Comparison of ENCODE assay signal across 8 mouse cellular contexts in the genomic region with DNA sequence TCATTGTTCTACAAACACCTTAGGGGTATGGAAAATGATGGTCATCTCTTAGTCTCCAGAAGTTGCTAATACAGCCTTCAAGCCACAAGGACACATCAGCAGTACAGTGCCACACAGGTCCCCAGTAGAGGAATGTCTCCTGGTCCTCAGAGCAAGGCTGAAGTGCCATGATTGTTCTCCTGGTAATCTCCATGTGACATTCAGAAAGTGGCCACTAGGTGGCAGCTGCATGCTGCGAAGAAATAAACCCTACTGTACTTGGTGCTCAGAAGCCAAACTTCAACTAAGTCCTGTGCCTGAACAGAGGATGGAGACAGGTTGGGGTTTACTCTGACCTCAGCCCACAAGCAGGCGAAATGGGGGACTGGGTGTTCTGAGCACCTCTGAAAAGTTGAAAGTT. TPM values are rescaled to one million over a fixed set of nuclear protein-coding genes. Genes with fewer than 3 reads are reported as not detected.
DNase-seq lines count a peak whose midpoint lies in the region; ATAC-seq and TF ChIP-seq lines count a peak whose summit lies in the region.

No protein-coding gene starts in this region.

- no peak overlapping the region for H3K27ac ChIP-seq in ES-E14 (ENCODE audit: insufficient read depth, low read depth, low read length, poor library complexity, severe bottlenecking)
- H3K27ac ChIP-seq in lung, postnatal 0 days (ENCODE audit: low read length): no peak overlapping the region

- no peak overlapping the region for H3K4me3 ChIP-seq in ES-E14 (ENCODE audit: insufficient read depth in 1 of 2, low read depth in 1 of 2, low read length in 2 of 2, poor library complexity in 1 of 2, severe bottlenecking in 1 of 2)
- H3K4me3 ChIP-seq in lung, postnatal 0 days (ENCODE audit: low read depth, low read length): no peak overlapping the region

- TF ChIP-seq POLR2A in brain, embryonic 14.5 days (IDR thresholded peaks at IDR 0.05; ENCODE audit: borderline replicate concordance, extremely low read depth, insufficient read depth, insufficient read length, poor library complexity, severe bottlenecking): no peak

- WGBS in lung, postnatal 0 days: 3% methylated on average over 2 of the region's 2 CpGs

- intact Hi-C loops in heart, postnatal 36 days (cut with DNase I): loop anchor here (1.0 to 5.0 kb wide), 2 partner anchors 67 to 434 kb away; no protein-coding TSS in a partner anchor

- no peak overlapping the region for H3K9ac ChIP-seq in ES-E14 (ENCODE audit: insufficient read depth, low read depth, low read length, poor library complexity, severe bottlenecking)
- no peak overlapping the region for H3K9ac ChIP-seq in lung, postnatal 0 days (replicated peaks; ENCODE audit: low read depth)

- peak; percentile 88; the same call in 1 of the 2 replicates for TF ChIP-seq CTCF in brain, embryonic 14.5 days (IDR thresholded peaks at IDR 0.05; ENCODE audit: borderline replicate concordance, extremely low read depth, insufficient read depth, insufficient read length)
- peak; percentile 98 for TF ChIP-seq CTCF in lung, postnatal 0 days (IDR thresholded peaks at IDR 0.05)

- no peak for TF ChIP-seq EP300 in lung, postnatal 0 days (IDR thresholded peaks at IDR 0.05)

- no peaks in the 10 kb centered on the region for H3K4me1 ChIP-seq in ES-E14 (ENCODE audit: control insufficient read depth in 2 of 2, insufficient read depth in 2 of 2, low read length in 2 of 2, poor library complexity in 1 of 2)
- H3K4me1 ChIP-seq in lung, postnatal 0 days (ENCODE audit: insufficient read depth, low read depth, low read length): no peaks in the 10 kb centered on the region

- peak; percentile 72 for DNase-seq in ES-E14 (ENCODE audit: low read depth, low spot score)
- peak; percentile 89 for DNase-seq in brain, embryonic 14.5 days (ENCODE audit: low read depth)
- DNase-seq in heart, postnatal 36 days: peak; percentile 80 to 81
- DNase-seq in layer of hippocampus, adult 8-10 months (ENCODE audit: low spot score in 2 of 2): peak; percentile 58 to 87
- DNase-seq in lung, postnatal 0 days (ENCODE audit: low spot score): peak; percentile 87
- DNase-seq in retina, adult 2 months (ENCODE audit: low read depth, low spot score): peak; percentile 33
- DNase-seq in thymus, postnatal 25 days: peak; percentile 70

- H3K4me2 ChIP-seq in lung, postnatal 0 days (replicated peaks; ENCODE audit: low read depth, low read length): no peak overlapping the region

- H3K9me3 ChIP-seq in ES-E14 (ENCODE audit: control insufficient read depth, insufficient read depth, low read depth, low read length): no peaks in the 10 kb centered on the region
- no peaks in the 10 kb centered on the region for H3K9me3 ChIP-seq in lung, postnatal 0 days (ENCODE audit: low read length)

- H3K36me3 ChIP-seq in ES-E14 (ENCODE audit: control insufficient read depth, insufficient read depth, low read length, poor library complexity, severe bottlenecking): no peaks in the 10 kb centered on the region
- no peaks in the 10 kb centered on the region for H3K36me3 ChIP-seq in lung, postnatal 0 days (ENCODE audit: insufficient read depth, low read length)

- in situ Hi-C loops in ES-E14 (cut with MboI; ENCODE audit: low sequenced_read_pairs in 2 of 2, unreplicated experiment in 2 of 2): loop anchor here in 1 of 2 experiments (10.0 kb wide), 1 partner anchor 436 kb away; no protein-coding TSS in a partner anchor

- H3K27me3 ChIP-seq in lung, postnatal 0 days (replicated peaks; ENCODE audit: insufficient read depth, low read length): no peaks in the 10 kb centered on the region

- 0 out of 2 replicates have a peak, but pooled peaks have one; percentile 52 for ATAC-seq in erythroid progenitor cell, adult 5-6 weeks (replicated peaks; ENCODE audit: low FRiP score, poor library complexity, severe bottlenecking)
- ATAC-seq in lung, postnatal 0 days: peak; percentile 79

TF ChIP-seq in ES-E14, 5 proteins besides CTCF, POLR2A, EP300 and RAD21:
- TF ChIP-seq HCFC1 (IDR thresholded peaks at IDR 0.05; ENCODE audit: borderline replicate concordance, insufficient read depth, low read length) (no peak), ZC3H11A (IDR thresholded peaks at IDR 0.05; ENCODE audit: borderline replicate concordance, low read depth, low read length) (peak; percentile 97)

RNA-seq across cellular contexts. Expression of gene Cd180, which starts 14.9 kb away (rescaled TPM):
- total RNA-seq in ES-E14 (2012; rRNA removed): 0.13 TPM in 1 of 2 replicates, not detected in the other
- 0.42 and 1.0 TPM in 2 replicates for polyA plus RNA-seq in brain, embryonic 14.5 days (2012; rRNA removed)
- 23.5 and 25.9 TPM in 2 replicates for total RNA-seq in erythroid progenitor cell, adult 5-6 weeks (2015; ENCODE audit: low replicate concordance)
- 1.7 and 2.3 TPM in 2 replicates for total RNA-seq in erythroid progenitor cell, adult 5-6 weeks (2017; ENCODE audit: low replicate concordance)
- total RNA-seq in heart, postnatal 36 days (2021): 1 to 10 TPM; 1.1 TPM
- total RNA-seq in layer of hippocampus, adult 8-10 months (2022): 10 to 100 TPM in 2 of 4 experiments, 1 to 10 TPM in 2; 1.2 to 23.8 (median 10.5) TPM
- polyA plus RNA-seq in lung, postnatal 0 days (2015; fragmentation: Nextera tagmentation; extraction: Ambion mirVana): 0.67 and 0.96 TPM in 2 replicates

Comparison
In these comparisons a context has a peak if more than half of its experiments do, and no peak if none do; other contexts are left out.
1. DNase-seq: peak in every context shown above with its lines; median percentile 89 in brain, embryonic 14.5 days; 87 in lung, postnatal 0 days; 80 in heart, postnatal 36 days; 72 in layer of hippocampus, adult 8-10 months; 72 in ES-E14; 70 in thymus, postnatal 25 days; 33 in retina, adult 2 months.